Mouse (Mus musculus) lung, embryonic 15.5 days (tissue): ENCODE results near the gene Tmem258. TPM values are rescaled to one million over a fixed set of nuclear protein-coding genes. Genes with fewer than 3 reads are reported as not detected.

Experiments
- ATAC-seq: fragments of 200-750 bp; cut with Nextera tagmentation; 2 replicates; pipeline ENCODE4 v1.8.0; 2017; ENCODE audit warnings: moderate number of reproducible peaks, borderline replicate concordance; ENCODE audit not compliant: low FRiP score, low TSS enrichment; ENCODE audit errors: extremely low read depth
- H3K27ac ChIP-seq: fragments of 300-500 bp; sonication (generic); 2 replicates; pipeline ENCODE4 v1.5.1; 2015; ENCODE audit warnings: moderate library complexity, mild to moderate bottlenecking, inconsistent platforms
- H3K27me3 ChIP-seq: fragments of 300-500 bp; sonication (generic); 2 replicates; pipeline ENCODE4 v1.6.1; 2015; ENCODE audit warnings: inconsistent platforms
- H3K36me3 ChIP-seq: fragments of 300-500 bp; sonication (generic); 2 replicates; pipeline ENCODE4 v1.6.1; 2015; ENCODE audit warnings: inconsistent platforms
- H3K4me1 ChIP-seq: fragments of 300-500 bp; sonication (generic); 2 replicates; pipeline ENCODE4 v1.6.1; 2015; ENCODE audit warnings: inconsistent platforms
- H3K4me2 ChIP-seq: fragments of 300-500 bp; sonication (generic); 2 replicates; pipeline ENCODE4 v1.6.1; 2015; ENCODE audit warnings: inconsistent platforms, mild to moderate bottlenecking, moderate library complexity
- H3K4me3 ChIP-seq: fragments of 300-500 bp; sonication (generic); 2 replicates; pipeline ENCODE4 v1.5.1; 2015; ENCODE audit warnings: mild to moderate bottlenecking, inconsistent platforms
- H3K9ac ChIP-seq: fragments of 300-500 bp; sonication (generic); 2 replicates; pipeline ENCODE4 v1.6.1; 2015; ENCODE audit warnings: inconsistent platforms
- H3K9me3 ChIP-seq: fragments of 300-500 bp; sonication (generic); 2 replicates; pipeline ENCODE4 v1.6.1; 2016; ENCODE audit warnings: inconsistent platforms
- WGBS: fragments of 180-500 bp; shearing (Covaris S2); methylation state at CpG from one replicate; pipeline ENCODE4 v1.1.7; 2015; 5-methylcytosine and 5-hydroxymethylcytosine counted together
- microRNA-seq: library from miRNA; unstranded; fragments of <30 nt; microRNA quantifications from one replicate; pipeline ENCODE4, GENCODE M21; 2016
- polyA plus RNA-seq: library from polyadenylated mRNA; unstranded; fragments of >200 nt; fragmentation: Nextera tagmentation; extraction: Ambion mirVana; gene quantifications from 2 replicates; pipeline ENCODE4 v1.2.1, GENCODE M21; 2015

Tmem258 gene
- polyA plus RNA-seq, 1 experiment from 2014 or later = 440 TPM

DNA sequence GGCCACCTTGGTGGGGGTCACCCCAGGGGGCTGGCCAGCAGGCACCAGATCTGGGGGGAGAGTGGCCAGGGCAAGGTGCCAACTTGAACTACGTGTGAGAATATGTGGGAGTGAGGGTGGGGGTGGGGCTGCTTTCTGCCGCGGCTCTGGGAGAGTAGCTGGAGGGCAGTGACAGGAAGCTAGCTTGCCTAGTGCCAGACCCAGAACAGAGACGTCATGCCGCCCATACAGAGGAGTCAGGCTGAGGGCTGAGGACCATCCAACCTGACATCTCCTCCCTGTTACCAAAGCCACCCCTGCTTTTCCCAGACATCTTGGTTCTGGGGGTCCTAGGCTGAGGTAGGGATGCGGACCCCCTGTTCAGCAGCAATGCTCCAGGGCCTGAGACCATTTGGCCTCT, 43.4 kb downstream of the Tmem258 start:
- H3K9ac ChIP-seq = no peak overlapping the region
- H3K4me1 ChIP-seq = peaks cover 18% of the 10 kb centered on the region
- WGBS = 13% methylated on average over 6 of the region's 6 CpGs
- no peaks in the 10 kb centered on the region for H3K36me3 ChIP-seq
- no peaks in the 10 kb centered on the region for H3K9me3 ChIP-seq
- H3K4me2 ChIP-seq = no peak overlapping the region
- no peaks in the 10 kb centered on the region for H3K27me3 ChIP-seq
- H3K4me3 ChIP-seq = no peak overlapping the region
- ATAC-seq = 0 out of 2 replicates have a peak, but pooled peaks have one; percentile 43
- H3K27ac ChIP-seq = no peak overlapping the region

DNA sequence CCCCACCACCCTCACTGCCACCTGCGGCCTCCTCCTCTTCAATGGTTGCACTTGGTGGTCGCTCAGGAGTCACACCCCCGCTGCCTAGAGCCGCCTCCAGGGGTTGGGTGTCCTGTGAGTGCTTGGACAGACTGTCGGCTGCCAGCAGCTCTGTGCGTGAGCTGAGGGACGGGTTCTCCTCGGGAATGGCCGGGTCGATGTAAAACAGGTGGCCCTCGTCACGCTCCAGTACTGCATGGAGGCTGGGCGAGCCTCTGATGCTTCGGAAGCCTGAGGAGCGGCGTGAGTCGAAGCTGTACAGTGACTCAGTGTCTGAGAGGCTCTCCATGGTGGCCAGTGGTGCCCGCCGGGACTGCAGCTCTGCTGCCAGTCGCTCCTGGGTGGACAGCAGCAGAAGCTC, 44.3 kb downstream of the Tmem258 start:
- H3K27ac ChIP-seq = no peak overlapping the region
- H3K9ac ChIP-seq = no peak overlapping the region
- no peaks in the 10 kb centered on the region for H3K27me3 ChIP-seq
- H3K36me3 ChIP-seq = no peaks in the 10 kb centered on the region
- peak; percentile 65 for ATAC-seq
- H3K4me2 ChIP-seq = no peak overlapping the region; the same call in 1 of the 2 replicates
- peaks cover 18% of the 10 kb centered on the region for H3K4me1 ChIP-seq
- H3K4me3 ChIP-seq = no peak overlapping the region
- H3K9me3 ChIP-seq = no peaks in the 10 kb centered on the region
- 24% methylated on average over 20 of the region's 20 CpGs for WGBS

Small RNA genes lying within 50 kb of the gene (microRNA-seq; reads per million reads assigned to microRNA genes)
- not detected for gene Mir6993

Other genes starting within 250 kb of the Tmem258 start
- gene Fth1, start 223.4 kb upstream of the Tmem258 start, polyA plus RNA-seq = 1,860 and 1,896 TPM in 2 replicates
- gene Best1, start 202.4 kb upstream of the Tmem258 start, polyA plus RNA-seq = 1.1 TPM in 2 replicates
- 31.5 and 33.1 TPM in 2 replicates for gene Rab3il1, start 202.3 kb upstream of the Tmem258 start, polyA plus RNA-seq
- gene Fads3, start 162.4 kb upstream of the Tmem258 start, polyA plus RNA-seq = 54.5 and 64.1 TPM in 2 replicates
- gene Fads2, start 102.3 kb upstream of the Tmem258 start, polyA plus RNA-seq = 98.0 and 99.3 TPM in 2 replicates
- gene Fads1, start 21.1 kb upstream of the Tmem258 start, polyA plus RNA-seq = 101 and 106 TPM in 2 replicates
- 119 and 120 TPM in 2 replicates for gene Fen1, start 155 bp downstream of the Tmem258 start, polyA plus RNA-seq
- gene Myrf, start 36.7 kb downstream of the Tmem258 start, polyA plus RNA-seq = 5.6 and 6.5 TPM in 2 replicates
- 3.1 and 3.2 TPM in 2 replicates for gene Dagla, start 100.9 kb downstream of the Tmem258 start, polyA plus RNA-seq
- gene Syt7, start 185.1 kb downstream of the Tmem258 start, polyA plus RNA-seq = 2.1 TPM in 2 replicates